Mouse (Mus musculus): Measurements from ENCODE around the gene Cflar.
"Not testable (repeated sequence)": the region's sequence is repeated elsewhere in the genome, so short reads cannot be mapped to it uniquely, and the experiment has no call there.

Cflar gene

DNA sequence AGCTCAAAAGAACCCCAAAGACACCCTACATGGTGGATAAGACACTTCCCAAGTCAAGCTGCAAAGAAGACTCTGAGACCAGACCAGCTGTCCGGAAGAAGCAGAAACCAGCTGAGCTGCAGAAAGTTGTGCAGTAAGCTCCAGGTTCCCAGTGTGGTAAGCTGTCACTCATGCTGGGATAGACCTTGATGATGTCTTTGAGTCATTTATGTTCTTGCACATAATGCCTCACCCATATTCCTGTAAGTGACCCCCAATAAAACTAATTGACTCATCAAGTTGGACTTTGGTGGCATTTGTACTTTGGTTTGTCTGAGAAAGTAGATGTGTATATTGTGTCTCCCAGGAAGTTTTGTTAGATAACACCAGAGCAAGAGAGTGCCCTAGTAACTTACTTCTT lies 66.3 kb downstream of the Cflar start:
- DNase-seq, result no peak

DNA sequence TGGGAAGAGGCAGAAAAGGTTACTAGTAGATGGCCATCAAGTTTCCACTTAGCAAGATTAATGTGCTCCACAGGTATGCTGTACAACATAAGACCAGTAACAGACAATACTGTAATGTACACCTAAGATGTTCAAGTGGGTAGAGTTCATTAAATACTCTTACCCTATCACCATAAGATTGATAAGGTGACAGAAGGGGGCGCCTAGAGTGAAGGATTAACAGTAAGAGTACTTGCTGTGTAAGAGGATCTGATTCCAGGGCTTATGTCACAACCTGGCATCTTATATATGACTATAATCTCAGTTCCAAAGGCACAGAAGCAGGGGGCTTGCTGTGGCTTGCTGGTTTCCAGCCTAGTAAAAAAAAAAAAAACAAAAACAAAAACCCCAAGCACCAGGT lies 66.9 kb downstream of the Cflar start:
- DNase-seq, result no peak

DNA sequence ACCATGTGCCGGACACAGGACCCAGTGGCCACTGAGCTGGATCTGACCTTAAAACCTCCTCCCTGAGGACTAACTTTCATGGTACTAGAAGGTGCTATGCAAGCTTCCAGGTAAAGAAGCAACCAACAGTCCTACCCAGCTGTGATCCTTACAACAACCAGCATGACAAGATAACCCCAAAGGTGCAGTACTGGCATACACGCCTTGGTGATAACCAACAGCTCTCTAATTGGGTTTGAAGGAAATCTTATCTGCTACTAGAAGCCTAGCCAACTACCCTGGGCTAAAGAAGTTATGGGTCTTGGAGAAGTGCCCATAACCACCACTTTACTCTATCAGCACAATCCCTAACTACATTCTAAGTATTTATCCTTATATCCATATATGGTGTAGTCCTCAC lies 75.0 kb downstream of the Cflar start:
- DNase-seq, result no peak

DNA sequence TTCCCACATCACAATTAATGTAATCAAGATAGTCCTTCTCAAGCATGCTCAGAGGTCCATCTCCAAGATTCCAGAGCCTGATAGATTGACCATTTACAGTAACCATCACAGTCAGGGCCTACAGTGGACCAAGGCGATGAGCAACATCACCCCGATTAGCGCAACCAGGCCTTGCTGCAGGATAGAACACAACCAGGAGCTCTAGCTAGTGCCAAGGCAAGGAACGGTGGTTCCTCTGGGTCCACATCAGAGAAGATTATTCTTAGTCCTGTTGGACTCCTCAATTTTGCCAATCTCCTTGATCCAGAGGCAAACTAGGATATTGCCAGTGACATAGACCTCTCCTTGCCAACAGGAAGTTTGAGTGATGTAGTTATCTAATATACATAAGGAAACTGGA lies 77.1 kb downstream of the Cflar start:
- no peak for DNase-seq

DNA sequence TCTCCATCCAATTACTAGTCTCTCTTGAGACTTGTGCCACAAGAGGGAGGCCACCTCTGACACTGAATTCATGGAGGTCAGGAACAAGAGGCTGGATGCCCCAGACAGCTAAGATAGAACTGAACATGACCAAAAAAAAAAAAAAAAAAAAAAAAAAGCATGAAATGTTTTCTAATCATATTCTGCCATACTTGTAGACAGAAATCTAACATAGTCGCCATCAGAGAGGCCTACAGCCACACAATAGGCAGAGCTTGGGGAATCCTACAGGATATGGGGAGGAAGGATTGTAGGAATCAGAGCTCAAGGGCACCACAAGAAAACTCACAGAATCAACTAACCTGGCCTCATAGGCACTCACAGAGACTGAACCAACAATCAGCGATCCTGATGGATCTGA lies 83.4 kb downstream of the Cflar start:
- no peak for DNase-seq

DNA sequence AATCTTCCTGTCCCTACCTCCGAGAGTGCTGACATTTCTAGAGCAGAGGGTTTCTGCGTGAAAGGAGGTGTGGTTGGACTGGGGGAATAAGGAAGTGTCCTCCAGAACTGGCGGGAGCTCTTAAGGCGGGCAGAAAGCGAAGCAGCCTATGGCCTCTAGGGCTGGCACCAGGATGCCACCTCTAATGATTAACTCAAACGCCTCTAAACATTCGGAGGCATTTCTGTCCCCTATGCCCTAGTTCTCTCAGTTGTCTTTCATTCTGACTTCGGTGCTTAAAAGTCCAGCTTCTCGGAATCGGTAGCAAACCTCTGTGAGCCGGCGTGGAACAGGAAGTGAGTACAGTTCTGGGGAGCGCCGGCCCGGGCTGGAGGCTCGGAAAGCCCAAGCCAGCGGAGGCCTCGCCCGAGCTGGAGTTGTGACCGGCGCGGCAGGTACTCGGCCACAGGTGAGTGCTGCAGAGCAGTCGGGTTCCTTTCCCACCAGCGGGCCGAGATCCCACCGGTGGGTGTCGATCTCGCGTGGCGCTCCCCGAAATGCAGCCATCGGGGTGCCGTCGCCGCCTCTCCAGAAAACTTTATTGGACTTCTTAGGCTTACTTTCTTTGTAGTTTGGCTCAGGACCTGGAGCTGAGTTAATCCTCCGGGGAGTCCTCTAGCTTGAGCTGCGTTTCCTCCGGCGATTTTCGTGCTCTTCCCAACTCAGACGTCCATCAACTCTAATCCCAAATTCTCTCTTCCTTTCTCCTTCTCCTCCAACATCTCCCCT lies 84.2 kb downstream of the Cflar start, which contains the start of gene Casp8:
Gene Casp8, plus strand, starts transcription at position 84 of the 768 bp plus-strand sequence.
- peak in 1 of 2 experiments; percentile 32 for DNase-seq

DNA sequence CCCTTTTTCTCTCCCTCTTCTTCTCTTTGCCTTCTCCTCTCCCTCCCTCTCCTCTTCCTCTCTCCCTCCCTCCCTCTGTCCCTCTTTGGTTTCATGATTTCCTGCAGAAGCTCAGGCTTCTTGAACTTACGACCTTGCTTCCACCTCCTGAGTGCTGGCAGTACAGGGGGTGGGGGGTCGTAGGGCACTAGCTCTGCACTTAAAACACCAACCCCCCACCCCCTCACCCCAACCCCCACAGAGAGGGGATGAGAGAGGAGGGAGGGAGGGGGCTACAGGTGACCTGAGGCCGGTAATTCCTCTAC lies 84.7 kb downstream of the Cflar start:
- no peak for DNase-seq

DNA sequence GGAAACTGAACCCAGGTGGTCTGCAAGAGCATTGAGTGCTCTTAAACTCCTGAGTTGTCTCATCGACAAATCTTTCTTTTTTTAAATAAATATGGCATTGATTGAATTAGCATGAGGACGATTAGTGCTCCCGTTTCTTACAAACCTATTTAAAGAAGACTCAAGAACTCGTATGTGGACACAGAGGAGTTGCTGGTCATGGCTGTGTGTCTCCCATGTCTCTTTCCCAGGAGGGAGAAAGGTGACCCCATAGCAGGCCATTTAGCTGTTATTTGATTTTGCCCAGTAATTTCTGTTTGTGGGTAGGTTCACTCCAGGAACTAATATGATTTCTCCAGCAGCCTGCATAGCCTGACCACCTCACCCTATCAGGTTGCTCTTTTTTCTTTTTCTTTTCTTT lies 85.5 kb downstream of the Cflar start:
- DNase-seq, result no peak

DNA sequence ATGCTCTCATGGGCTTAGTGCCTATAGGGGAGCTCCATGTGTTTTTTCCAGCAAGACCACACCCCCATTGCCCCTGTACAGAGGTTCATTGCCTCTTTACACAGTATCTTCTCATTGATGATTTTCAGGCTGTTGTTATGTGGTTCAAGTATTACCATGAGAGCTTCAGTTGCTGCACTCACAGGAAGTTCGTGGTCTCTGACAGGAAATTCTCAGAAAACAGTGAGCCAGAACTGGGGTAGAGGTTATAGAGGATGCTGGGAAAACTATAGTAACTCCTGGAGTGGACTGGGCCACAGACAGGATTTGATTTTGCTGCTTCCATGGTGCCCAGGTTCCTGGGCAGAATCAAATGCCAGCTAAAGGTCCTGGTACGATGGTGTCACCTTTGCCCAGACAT lies 86.1 kb downstream of the Cflar start:
- peak in 1 of 2 experiments; percentile 64 for DNase-seq

DNA sequence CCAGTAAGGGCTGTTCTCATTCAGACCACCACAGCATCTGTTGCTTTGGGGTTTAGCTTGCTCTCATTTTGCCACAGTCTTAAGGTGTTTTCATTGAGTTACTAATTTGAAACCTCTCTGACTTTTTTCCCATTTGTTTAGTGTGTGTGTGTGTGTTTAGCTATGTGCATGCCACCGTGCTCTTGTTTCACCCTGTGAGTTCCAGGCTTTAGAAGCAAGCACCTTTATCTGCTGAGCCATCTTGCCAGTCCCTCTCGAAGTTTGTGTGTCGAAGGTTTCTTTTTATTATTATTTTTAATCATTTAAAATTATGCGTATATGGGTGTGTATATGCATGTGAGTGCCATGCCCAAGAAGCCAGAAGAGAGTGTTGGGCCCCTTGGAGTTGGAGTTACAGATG lies 87.6 kb downstream of the Cflar start:
- no peak for DNase-seq

DNA sequence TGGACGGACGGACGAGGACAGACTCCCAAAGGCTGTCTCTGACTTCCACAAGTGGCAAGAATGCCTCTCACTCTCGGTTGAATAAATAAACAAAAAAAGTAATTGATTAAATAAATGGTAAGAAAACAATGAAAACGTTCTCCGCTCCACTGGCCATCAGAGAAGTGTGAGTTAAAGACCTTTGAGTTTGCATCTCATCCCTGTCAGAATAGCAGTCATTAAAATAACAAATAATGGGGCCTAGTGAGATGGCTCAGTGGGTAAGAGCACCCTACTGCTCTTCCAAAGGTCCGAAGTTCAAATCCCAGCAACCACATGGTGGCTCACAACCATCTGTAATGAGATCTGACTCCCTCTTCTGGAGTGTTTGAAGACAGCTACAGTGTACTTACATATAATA lies 89.3 kb downstream of the Cflar start:
- not testable (repeated sequence) for DNase-seq

DNA sequence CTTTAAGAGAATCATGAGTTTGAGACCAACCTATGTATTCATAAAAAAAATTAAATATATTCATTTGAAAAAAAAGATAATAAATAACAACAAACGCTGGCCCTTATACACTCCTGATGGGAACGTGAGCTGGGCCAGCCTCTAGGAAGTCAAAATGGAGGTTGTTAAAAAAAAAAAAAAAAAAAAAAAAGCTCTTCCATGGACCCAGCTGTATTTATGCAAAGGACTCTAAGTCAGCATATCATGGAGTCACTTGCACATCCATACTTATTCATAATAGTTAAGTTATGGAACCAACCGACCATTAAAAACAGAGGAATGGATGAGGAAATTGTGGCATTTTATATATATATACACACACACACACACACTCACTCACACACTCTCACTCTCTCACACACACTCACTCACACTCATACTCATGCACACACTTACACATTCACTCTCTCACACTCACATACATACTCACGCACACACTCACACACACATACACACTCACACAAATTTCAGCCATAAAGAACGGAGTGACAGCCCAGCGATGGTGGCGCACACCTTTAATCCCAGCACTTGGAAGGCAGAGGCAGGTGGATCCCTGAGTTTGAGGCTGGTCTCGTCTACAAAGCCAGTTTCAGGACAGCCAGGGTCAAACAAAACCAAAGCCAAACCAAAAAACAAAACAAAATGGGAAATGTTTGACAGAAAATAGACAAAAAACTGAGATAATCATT lies 90.4 kb downstream of the Cflar start:
- no peak for DNase-seq

DNA sequence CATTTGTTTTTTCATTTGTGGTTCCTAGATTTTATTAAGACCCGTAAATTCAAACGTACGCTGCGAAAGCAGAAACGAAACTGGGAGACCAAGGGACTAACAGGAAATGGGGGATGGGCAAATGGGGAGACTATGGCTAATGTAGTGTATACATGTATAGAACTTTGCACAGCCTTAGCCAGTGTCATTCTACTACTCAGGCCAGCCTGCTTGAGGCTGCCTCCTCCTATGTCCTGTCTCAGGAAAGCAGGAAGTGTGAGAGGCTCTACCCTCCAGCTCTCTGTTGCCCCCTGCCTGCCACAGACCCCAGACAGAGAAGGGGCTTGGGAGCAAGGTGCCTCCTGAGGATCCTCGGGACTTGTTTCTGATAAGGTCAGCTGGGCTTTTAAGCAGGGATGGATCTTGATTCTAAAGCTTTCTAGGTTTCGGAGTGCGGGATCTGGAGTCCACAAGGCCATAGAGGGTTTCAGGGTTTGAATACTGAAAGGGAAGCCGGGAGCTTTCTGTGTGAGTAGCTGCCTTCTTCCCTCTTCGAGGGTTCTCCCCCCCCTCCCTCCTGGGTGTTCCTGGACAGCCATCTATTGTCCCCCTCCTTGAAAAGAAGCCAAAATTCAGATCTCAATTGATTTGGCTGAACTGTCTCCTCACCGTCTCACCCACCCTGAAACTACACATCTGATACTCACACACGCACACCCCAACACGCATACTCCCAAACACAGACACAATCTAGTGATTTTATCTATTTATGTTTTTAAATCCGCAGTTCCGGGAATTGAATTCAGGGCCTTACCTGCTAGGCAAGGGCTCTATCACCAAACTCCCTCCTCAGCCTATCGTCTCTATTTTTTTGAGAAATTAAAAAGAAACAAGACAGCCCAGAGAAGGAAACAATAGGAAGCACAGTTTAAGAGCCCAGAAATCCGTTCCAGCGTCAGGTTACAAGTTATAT lies 91.3 kb downstream of the Cflar start:
- peak; percentile 70 to 80 for DNase-seq

DNA sequence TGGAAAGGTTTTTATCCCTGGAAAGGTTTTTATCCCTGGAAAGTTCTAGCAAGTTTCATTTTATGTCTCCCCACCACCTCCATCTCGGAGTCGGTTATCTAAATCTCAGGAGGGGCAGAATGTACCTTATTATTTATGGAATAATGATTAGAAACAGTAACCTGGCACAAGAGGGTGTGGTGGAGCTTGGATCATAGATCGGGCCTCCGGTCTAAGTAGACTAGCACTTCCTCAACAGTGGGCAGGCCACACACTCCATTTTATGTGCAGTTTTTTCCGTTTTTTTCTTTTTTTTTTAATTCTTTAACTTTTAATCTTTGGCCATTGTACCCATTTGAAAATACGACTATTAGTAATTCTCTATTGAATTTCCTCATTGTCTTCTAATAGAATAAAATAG lies 92.2 kb downstream of the Cflar start:
- DNase-seq, result no peak

DNA sequence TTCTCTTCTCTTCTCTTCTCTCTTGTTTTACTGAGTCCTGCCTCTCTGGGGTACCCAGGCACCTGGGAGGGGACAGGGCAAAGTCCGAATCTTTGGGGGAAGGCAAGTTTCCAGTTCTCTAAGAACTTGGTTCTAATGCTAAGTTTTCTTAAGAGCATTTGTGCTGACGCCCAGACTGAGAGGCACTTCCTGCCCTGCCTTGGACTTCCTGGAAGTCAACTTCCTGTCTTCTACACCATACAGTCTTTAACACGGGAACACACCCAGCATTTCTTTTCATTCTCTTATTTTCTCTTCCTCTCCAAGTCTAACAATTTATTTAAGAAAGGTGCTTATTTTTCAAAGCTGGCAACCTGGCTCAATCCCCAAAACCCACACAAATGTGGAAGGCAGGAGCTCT lies 95.3 kb downstream of the Cflar start:
- no peak for DNase-seq
